Mouse (Mus musculus) kidney, postnatal 25 days (tissue): ENCODE results near the gene Abcd3.

ENCODE experiments used
- DNase-seq, 2 experiments: peaks; one replicate each; pipeline ENCODE4 v3.0.0; 2021; ENCODE audit warnings: mixed read lengths in 2 of 2

The Abcd3 gene

DNA sequence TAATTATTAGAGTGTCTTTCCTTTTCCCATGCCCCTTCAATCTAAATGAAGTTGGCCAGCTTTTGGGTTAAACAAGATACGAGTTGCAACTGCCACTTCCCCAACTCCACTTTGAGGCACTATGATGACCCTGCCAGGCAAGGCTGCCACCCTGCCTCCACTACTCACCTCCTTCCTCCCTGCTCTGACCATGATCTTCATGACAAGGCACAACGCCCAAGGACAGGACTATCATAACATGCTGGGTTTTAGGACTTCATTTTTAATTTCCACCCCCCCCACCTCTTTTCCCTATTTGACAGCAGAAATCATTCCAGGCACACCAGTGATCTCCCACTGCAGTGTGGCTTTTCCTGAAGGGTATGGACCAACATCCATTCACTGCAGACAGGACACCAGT, 77.2 kb downstream of the Abcd3 start:
- no peak for DNase-seq

DNA sequence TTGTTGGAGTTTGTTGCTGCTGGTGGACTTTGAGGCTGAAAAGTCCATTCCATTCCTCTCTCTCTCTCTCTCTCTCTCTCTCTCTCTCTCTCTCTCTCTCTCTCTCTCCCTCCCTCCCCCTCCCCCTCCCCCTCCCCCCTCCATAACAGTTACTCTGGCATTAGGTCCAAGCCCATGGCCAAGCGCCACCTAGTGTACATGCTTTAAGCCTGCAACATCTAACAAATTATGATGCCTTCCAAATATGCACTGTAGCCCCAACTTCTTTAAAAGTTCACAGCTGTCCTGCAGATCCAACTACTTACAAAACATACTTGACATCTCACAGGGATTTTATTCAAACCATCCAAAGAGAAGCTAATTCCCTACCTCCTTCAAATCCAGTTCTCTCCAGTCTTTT, 77.6 kb downstream of the Abcd3 start:
- DNase-seq: peak; percentile 48 to 55

DNA sequence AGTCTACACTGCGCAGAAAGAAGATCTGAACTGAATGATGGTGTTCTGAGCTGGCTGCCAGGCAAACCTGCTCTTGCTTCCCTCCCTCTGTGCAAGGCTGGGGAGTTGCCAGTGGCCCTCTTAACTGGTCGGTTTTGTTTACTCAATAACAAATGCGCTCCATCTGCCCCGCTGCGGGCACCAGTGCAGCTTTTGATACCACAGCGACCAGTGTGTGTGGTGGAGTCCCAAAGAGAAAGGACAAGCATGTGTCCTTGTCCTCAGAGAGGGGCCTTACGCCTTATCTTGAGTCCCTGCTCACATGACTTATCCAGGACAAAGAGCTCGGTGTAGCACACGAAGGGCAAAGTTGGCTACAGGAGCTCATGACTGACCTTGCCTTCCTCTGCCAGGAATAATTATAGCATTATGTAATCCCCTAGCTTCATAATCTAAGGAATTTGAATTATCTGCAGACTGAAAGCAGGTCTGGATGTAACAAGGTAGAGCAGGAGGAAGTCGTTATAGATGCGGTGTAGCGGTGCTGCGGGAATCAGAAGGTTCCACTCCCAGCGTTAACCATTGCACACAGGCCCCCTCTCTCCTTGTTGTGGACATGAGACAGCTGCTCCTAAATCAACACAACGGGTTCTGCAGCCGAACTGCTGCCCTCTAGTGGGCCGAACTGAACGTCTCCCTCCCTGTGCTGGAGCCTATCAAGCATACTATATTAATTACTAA, 78.9 kb downstream of the Abcd3 start:
- DNase-seq: peak; percentile 88 to 89

DNA sequence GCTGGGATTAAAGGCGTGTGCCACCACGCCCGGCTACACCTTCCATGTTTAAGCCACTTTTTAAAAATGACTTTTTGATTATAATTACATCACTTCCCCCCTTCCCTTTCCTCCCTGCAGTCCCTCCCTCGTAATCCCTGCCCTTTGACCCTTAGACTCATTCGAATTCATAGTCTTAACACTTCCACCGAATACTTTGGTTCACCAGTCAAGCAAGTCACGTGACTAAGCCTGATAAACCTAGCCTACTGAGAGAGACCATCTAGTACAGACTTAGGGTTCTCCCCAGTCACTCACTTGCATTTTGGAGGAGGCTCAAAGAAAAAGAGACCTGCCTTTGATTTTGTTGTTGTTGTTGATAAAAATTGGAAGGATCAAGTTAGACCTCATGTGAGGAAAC, 79.6 kb downstream of the Abcd3 start:
- DNase-seq: no peak

DNA sequence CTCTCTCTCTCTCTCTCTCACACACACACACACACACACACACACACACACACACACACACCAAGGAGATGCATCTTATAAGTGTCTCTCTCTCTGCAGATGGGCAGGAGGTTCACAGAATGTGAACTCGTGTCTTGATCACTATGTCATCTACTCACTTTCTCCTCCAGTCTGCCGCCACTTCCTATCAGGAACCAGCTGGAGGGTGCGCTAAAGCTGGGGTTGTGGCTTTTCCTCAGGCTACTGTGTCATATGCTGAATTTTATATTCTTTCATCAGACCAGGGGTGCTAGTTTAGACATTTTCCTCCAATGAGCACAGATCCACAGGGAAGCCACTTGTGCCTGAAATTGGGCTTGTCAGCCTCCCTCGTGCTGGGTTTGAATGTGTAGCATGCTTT, 85.4 kb downstream of the Abcd3 start:
- DNase-seq: no peak

DNA sequence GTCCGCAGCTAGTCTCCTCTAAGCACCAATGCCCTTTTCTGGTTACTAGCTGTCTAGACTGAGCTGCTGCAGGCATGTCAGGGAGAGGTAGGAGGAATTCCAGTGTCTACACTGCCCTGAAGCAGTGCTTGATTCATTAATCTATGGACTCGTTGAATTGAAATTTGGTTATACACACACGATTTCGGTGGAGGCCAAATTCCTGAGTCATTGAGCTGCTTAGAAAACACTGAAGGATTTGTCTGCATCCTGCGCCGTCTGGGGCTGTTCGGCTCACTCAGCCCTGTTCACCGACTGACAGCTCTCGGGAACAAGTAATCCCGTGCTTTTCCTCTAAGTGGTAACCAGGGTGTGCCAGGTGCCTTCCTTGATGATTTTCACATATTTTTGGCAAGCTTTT, 89.5 kb downstream of the Abcd3 start:
- no peak for DNase-seq

DNA sequence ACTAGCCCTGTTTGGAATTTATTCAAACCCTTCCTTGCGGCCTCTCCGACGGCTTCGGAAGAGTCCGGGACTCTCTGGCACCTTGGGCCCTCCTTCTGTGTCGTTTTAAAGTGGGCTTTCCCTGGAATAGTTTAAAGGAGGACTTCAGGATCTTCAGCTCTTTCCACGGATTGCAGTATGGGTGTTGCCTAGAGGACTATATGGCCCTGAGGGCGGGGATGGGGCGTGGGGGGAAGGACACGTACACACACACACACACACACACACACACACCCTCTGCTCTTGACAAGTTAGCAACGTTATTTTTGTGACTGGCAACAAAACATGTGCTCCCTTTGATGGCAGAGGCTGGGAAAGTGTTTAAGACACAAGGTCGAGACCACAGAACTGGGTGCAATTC, 90.5 kb downstream of the Abcd3 start:
- DNase-seq: no peak

DNA sequence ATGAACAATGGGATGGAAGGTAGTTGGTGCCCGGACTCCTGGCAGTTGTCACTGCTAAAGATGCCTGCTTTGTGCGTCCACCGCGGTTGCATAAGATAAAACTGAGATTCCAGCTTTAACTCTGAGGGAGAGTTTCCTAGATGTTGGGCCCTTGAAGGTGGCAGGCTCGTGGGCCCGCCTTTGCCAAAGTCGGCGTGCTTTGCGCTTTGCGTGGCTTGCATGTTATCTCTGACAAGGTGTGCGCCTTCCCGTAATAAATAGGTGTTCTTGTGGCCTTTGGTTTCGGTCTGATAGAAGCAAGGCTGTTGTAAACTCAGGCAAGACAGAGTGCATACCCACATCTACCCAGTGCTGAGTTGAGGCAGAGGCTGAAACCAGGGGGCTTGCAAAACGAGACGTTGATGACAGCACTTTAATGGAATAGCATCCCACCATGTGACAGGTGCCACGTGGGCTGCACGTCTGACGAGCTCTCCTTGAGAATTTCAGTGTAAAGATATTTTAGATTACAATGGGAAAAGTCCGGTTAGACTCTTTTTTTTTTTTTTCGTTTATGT, 91.1 kb downstream of the Abcd3 start:
- no peak for DNase-seq

DNA sequence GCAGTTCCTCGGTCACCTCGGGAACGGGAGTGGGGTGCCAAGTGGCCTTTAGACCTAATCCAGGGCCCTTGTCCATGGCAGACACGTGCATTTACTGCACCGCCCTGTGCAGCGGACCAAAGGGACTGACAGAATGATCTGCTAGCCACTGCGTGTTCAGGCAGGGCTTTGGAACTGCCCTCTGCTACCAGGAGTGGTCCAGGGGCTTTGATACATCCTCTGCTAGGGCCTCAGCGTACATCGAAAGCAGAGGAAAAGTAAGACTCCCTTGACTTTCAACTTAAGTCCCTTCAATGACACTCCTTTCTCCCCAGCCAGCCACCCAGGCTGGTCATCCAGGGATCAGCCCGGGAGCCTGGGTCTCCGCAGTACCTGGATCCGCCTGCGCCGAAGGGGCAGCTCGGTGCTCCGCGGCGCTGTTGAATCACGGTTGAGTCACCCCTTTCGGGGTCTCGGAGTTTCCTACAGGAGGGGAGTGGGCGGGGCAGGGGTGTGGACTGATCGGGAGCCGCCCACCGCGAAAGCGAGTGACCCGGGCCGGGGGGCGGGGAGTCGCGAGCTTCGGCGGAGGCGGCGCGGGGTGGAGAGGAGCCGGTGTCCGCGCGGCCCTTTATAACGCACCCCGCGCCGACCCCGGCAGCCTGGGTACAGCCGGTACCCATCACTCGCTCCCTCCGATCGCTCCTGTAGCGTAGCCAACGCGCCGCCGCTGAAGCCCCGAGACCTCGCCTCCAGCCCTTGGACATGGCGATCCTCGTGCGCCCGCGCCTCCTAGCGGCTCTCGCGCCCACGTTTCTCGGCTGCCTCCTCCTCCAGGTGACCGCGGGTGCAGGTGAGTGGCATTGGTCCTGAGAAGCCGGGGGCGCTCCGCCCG, 91.9 kb downstream of the Abcd3 start, which contains the start of gene F3:
F3 (plus strand) TSS at position 567 of the 874 bp plus-strand sequence.
- DNase-seq: peak; percentile 87 to 94

DNA sequence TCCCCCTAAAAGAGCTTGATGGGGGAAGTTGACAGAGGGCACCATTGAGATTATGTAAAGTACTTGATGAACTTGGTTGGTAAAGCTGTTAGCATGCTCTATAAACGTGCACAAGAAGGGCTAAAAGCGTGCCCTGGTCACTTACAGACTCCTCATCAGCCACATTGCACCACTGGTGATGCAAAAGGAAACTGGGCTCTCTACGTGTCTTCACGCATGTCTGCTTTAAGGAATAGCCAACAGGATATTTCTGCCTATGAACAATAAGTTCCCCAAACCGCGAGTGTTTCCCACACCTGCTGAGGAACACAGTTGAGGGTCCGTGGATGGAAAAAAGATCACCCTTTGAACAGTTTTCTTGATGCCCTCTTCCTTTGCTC, 93.4 kb downstream of the Abcd3 start:
- DNase-seq: no peak

DNA sequence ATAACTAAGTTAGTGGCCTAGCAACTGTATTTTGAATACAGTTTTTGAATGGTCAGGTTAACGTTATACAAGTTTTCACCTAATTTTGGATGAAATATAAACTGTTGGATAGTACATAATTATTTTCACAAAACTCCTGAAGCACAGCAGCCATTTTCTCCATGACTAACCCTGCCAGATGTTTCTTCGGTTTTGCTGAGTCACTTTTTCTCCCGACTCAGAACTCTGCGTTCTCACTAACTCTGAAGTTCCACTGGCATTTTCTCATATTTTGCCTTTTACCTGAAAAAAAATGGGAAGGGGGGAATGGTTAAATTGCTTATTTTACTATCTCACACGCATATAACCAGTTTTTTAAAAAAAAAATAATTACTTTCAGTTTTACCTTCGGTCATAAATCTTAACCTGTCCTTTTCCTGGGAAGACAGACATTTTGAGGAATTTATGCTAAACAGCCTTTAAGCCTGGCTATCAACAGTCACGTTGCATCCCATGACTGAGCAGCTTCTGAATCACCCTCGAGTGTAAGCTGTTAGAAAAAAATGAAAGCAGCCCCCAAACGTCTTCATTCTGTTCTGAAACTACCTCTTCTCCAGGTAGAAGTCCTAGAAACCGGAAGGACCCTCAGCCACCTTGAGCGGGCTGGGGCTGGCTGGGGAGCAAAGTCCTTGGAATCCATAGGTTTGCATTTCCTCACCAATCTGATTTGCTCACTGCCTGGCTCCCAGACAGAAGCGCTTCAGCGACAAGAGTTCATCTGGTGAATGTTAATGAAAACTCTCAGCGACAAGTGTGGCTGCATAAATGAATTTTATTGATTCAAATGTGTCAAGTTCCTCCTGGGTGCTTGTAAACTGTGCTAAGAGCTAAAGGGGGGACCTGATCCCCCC, 94.1 kb downstream of the Abcd3 start:
- peak in 1 of 2 experiments; percentile 36 for DNase-seq

DNA sequence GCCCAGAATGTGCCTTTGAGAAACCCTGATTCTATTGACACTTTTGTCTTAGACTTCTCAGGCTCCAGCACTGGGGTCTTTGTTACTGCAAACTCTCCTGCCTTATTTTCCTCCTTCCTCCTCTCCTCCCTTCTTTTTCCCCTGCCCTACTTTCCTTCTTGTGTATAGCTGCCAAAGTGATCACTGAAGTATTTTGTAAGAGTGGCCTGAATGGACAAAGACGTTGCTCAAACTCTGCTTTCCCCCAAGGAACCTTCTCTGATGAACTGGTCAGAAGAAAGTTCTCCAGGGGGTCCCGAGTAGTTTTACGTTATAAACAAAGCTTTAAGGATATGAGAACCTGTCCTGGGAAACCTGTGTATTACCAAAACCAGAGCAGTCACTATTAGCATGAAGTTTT, 95.4 kb downstream of the Abcd3 start:
- no peak for DNase-seq

DNA sequence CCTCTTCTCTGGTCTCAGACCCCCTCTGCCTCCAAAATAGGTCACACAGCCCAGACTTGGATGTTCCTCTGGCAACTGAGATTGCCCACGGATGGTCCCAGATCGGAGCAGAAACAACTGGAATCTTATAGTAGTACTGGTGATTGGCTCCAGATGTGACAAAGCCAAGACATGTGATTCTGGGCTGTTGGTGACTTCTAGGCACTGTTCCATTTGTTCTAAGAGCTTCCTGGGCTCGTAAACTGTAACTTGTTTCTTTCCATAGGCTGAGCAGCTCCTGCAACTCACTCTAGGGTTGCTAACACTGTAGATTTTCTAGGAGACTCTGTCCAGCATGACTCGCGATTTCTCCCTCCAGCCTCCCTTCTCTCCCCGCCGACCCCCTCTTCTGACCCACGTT, 96.4 kb downstream of the Abcd3 start:
- no peak for DNase-seq

DNA sequence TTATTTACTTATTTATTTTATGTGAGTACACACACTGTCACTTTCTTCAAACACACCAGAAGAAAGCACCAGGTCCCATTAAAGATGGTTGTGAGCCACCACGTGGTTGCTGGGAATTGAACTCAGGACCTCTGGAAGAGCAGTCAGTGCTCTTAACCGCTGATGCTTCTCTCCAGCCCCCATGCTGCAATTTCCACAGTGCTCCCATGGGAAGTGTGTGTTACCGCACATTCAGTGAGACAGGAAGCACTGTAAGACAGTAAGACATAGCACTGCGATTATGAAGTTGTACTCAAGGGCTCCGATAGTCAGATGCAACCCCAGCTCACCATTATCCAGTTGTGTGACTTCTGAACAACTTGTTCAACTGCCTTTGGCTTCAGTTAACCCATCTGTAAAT, 98.6 kb downstream of the Abcd3 start:
- DNase-seq: no peak

DNA sequence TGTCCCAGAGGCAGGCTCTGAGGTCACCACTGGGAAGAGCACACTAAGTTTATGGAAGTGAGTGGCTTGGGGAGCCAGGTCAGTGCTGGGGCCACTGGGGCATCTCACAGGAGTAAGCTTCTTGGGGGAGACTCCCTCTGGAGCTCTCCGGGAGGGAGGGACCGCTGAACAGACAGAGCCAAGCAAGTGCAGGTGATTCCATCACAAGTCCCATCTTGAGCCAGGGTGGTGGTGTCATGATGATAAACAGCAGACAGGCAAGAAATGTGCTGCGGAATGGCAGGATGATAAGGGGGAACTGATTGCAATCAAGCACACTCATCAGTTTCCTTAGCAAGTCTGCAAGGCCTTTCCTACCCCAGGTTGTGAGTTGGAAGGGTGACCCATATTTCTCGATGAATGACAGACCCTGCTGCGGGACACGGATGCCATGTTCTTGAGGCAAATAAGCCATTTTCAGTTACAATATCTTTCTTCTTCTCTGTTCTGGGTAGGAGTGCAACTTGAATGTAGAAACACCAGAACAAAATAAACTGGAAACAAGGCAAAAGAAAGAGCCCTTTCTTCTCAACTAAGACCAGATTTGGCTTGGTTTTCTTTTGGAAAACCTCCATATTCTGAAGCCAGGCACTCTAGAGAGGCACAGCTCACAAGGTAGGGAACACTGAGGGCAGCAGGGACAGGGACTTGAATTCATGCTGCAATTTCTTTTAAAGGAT, 99.2 kb downstream of the Abcd3 start:
- no peak for DNase-seq

DNA sequence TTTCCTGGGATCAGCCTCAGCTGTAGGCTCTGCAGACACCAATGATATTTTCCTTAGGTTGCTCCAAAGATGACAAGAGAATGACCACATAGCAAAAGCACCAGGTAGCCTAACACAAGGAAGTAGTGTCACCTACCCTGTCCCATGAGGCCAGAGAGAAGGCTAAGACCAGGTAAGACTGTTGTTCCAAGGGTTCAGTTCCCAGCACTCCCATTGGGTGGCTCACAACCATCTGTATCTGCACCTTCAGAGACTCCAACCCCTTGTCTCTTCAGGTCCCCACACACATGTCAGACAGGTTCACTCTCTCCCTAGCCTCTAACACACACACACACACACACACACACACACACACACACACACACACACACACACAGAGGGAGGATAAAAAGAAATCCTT, 99.8 kb downstream of the Abcd3 start:
- no peak for DNase-seq

DNA sequence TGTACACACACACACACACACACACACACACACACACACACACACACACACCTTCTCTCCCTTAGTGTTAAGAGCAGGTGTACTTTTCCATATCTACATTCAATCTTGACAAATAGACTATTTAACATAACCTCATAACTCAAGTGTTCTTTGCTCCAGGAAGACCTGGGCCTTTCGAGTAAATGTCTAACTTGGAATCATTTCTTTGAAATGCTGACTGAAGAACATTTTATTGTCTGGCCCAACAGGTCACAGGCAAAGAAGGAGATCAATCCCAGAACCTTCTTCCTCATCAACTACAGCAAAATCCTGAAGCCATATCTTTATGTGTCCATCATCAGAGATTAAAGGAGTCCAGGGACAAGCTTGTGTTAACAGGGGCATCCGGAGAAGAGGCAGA, 100.6 kb downstream of the Abcd3 start:
- no peak for DNase-seq

DNA sequence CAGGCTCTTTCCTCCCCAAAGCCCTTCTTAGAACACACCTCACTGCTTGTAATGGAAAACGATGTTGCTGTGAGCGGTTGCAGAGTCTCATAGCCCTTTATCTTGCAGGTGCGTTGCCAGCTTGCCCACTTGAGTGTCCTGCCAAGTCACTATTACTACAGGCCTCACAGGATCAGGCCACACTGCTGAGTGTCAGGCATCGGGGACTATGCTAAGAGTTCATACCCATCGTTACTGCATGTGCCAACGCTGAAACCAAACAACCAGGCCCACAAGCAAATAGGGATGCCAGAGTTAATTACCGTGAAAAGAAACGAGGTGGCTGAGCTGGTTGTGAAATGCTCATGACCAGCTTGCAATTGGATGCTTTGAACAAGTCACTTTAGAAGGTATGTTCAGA, 101.3 kb downstream of the Abcd3 start:
- peak; percentile 18 to 62 for DNase-seq

DNA sequence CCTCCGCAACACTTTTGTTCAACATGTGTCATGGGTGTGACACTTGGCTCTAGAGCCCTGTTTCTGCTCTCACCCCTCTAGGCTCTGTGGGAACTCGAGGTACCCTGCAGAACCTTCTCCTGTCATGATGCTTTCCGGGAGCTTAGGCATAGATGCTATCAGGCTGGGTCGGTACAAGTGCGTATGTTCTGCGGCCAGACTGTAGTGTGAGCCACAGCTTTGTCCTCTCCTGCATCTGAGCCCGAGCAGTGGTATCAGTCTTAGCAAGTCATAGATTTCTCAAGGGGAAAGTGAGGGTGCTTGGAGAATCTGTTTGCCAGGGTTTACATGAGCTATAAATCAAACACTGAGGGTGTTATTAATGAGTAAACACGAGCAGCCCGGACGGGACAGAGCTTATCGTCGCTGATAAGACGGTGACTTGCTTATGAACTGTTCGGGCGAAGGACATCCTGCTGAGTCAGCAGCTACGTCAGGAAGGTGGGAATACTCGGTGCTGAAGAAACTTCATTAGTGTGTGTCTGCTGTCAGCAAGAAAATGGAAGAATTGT, 101.9 kb downstream of the Abcd3 start:
- peak in 1 of 2 experiments; percentile 37 for DNase-seq

DNA sequence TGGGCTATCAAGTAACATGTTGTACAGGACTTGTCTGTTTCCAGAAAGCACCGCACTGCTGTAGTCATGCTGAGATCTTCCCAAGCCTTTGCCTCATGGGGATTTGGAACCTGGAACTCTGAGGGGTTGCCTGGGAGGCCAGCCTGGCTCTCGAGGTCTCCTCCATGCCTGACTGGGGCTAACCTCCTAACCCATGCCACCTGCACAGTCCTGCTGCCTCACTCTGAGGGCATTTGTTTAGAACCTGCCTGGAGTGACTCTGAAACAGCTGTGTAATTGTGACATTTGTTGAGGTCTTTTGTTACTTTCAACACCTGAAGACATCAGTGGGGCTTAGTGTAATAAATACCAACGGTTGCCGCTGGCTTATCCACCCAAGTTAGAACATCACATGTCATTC, 102.9 kb downstream of the Abcd3 start:
- no peak for DNase-seq

DNA sequence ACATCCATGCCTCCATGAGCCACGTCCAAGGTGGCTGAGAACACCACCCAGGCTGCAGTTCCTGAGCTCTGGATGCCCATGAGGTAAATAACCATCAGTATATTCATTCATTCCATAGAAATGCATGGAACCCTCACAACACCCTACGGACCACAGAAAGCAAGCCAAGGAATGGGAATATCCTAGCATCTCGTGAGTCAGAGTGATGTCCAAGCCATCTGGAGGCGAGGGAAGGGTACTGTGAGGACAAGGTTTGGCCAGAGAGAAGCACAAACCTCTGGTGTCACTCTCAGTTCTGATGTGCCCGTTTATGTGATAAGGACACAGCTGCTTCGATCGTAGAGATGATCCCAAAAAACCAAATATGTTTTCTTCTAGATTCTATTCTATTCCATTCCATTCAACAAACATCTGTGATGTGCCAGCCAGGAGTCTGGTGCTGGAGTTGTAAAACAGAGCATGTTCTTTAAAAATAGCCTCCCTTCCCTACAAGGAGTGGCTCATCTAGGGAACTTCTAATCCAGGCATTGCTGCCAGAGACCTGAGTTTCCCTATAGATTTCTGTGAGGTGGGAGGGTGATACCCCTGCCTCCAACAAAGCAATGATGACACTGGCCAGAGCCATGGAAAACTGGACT, 104.1 kb downstream of the Abcd3 start:
- DNase-seq: no peak
